Mouse (Mus musculus) liver, postnatal 0 days (tissue): ENCODE results near the gene Cubn. TPM values are rescaled to one million over a fixed set of nuclear protein-coding genes. Genes with fewer than 3 reads are reported as not detected.

Experiments
- ATAC-seq: fragments of 200-750 bp; cut with Nextera tagmentation; 2 replicates; pipeline ENCODE4 v1.8.0; 2017; ENCODE audit warnings: mild to moderate bottlenecking, moderate library complexity
- DNase-seq: peaks from one replicate; pipeline ENCODE4 v3.0.0-alpha.2; 2016
- H3K27ac ChIP-seq: fragments of 300-500 bp; sonication (generic); 2 replicates; pipeline ENCODE4 v1.5.1; 2014; ENCODE audit warnings: antibody characterized with exemption, moderate library complexity, mild to moderate bottlenecking, low read depth
- H3K27me3 ChIP-seq: fragments of 300-500 bp; sonication (generic); 2 replicates; pipeline ENCODE4 v1.6.1; 2014; ENCODE audit warnings: low read length, control low read depth, mixed read lengths; ENCODE audit not compliant: insufficient read depth
- H3K36me3 ChIP-seq: fragments of 300-500 bp; sonication (generic); replicated peaks from 2 replicates; pipeline ENCODE4 v1.6.1; 2014; ENCODE audit warnings: mild to moderate bottlenecking, control low read depth, low read length, moderate library complexity, mixed read lengths; ENCODE audit not compliant: insufficient read depth
- H3K4me1 ChIP-seq: fragments of 300-500 bp; sonication (generic); 2 replicates; pipeline ENCODE4 v1.6.1; 2014; ENCODE audit warnings: antibody characterized with exemption, mild to moderate bottlenecking, control low read depth; ENCODE audit not compliant: insufficient read depth
- H3K4me2 ChIP-seq: fragments of 300-500 bp; sonication (generic); 2 replicates; pipeline ENCODE4 v1.6.1; 2014; ENCODE audit warnings: low read depth, mild to moderate bottlenecking, low read length, moderate library complexity, mixed read lengths
- H3K4me3 ChIP-seq: fragments of 300-500 bp; sonication (generic); 2 replicates; pipeline ENCODE4 v1.5.1; 2014; ENCODE audit warnings: low read depth, low read length
- H3K9ac ChIP-seq: fragments of 300-500 bp; sonication (generic); replicated peaks from 2 replicates; pipeline ENCODE4 v1.6.1; 2014; ENCODE audit warnings: mild to moderate bottlenecking, moderate library complexity
- H3K9me3 ChIP-seq: fragments of 300-500 bp; sonication (generic); 2 replicates; pipeline ENCODE4 v1.6.1; 2016; ENCODE audit warnings: mild to moderate bottlenecking, control low read depth, low read length, mixed read lengths
- CTCF ChIP-seq: sonication (generic); IDR thresholded peaks from 2 replicates; pipeline ENCODE4 v1.5.1; 2016; ENCODE audit warnings: antibody characterized with exemption, low read depth
- EP300 ChIP-seq: IDR thresholded peaks from 2 replicates; pipeline ENCODE4 v1.6.1; 2016; ENCODE audit warnings: antibody characterized with exemption, low read depth, mild to moderate bottlenecking
- WGBS: fragments of 180-500 bp; shearing (Covaris S2); extraction: QIAGEN DNeasy Blood & Tissue Kit; methylation state at CpG from one replicate; pipeline ENCODE4 v1.1.7; 2014; ENCODE audit not compliant: insufficient replicate concordance; 5-methylcytosine and 5-hydroxymethylcytosine counted together
- polyA plus RNA-seq: library from polyadenylated mRNA; unstranded; fragments of >200 nt; fragmentation: Nextera tagmentation; extraction: Ambion mirVana; gene quantifications from 2 replicates; pipeline ENCODE4 v1.2.1, GENCODE M21; 2015

Cubn gene
- polyA plus RNA-seq, 1 experiment from 2014 or later, result not detected

DNA sequence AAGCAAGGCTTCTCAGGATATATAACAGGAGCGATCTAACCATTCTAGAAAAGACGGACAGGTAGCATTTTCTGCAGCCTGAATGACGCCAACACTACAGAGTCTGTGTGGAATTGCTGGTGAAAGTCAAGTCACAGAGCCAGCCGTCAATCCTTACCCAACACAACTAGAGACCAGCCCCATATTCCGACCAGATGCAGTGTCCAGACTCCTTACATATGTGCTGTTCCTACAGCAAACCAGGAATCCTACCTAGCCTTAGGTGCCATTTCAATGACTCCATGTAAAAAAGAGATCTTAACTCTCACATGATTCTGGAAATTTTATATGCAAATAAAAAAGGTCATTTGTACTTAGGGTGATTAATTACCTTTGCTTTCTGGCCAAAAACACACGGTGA lies 259.3 kb downstream of the Cubn start:
- Histone ChIP-seq H3K9me3 (no peaks in the 10 kb centered on the region), H3K4me2 (no peak overlapping the region), H3K9ac (no peak overlapping the region), H3K4me3 (no peak overlapping the region), H3K27ac (no peak overlapping the region), H3K36me3 (no peaks in the 10 kb centered on the region), H3K27me3 (no peaks in the 10 kb centered on the region), H3K4me1 (no peaks in the 10 kb centered on the region)
- 89% methylated on average over 6 of the region's 6 CpGs for WGBS
- no peak for TF ChIP-seq CTCF
- TF ChIP-seq EP300, result no peak
- DNase-seq, result no peak
- ATAC-seq, result no peak

DNA sequence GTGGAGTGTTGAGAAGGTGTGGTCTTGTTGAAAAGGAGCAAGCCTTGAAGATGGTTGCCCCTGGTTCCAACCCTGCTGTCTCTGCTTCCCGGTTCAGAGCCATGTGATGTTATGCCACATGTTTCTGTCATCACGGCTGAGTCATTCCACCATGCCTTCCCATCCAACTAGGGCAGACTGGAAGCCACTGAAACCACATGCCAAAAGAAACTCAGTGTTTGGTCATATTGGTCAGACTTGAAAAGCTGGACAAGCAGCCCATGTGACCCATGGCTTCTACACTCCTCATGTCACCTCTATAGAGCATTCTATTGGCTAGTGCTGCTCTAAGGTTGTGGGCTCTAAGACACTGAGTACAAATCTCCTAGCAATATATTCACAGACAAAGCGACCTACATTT lies 261.9 kb downstream of the Cubn start:
- no peak for DNase-seq
- Histone ChIP-seq H3K4me2 (no peak overlapping the region), H3K27ac (no peak overlapping the region), H3K27me3 (no peaks in the 10 kb centered on the region), H3K4me3 (no peak overlapping the region), H3K9me3 (no peaks in the 10 kb centered on the region), H3K4me1 (no peaks in the 10 kb centered on the region), H3K36me3 (no peaks in the 10 kb centered on the region), H3K9ac (no peak overlapping the region)
- no peak for ATAC-seq
- 90% methylated on average over 3 of the region's 3 CpGs for WGBS
- TF ChIP-seq CTCF, result no peak
- TF ChIP-seq EP300, result no peak

Other genes starting within 250 kb of the Cubn start
- gene Rsu1, start 220.4 kb downstream of the Cubn start, polyA plus RNA-seq, result 55.2 and 55.5 TPM in 2 replicates
- 4.1 and 4.4 TPM in 2 replicates for gene Trdmt1, start 52.9 kb upstream of the Cubn start, polyA plus RNA-seq
- 97.4 and 105 TPM in 2 replicates for gene Vim, start 82.1 kb upstream of the Cubn start, polyA plus RNA-seq